8 mouse cellular contexts compared by ENCODE assay signal in genomic region chr4:115056921-115057673, GRCm38 (mm10). TPM values are rescaled to one million over a fixed set of nuclear protein-coding genes. Genes with fewer than 3 reads are reported as not detected.
DNase-seq lines count a peak whose midpoint lies in the region; ATAC-seq lines count a peak whose summit lies in the region.

No protein-coding gene starts in this region.

- peaks cover 15% of the 10 kb centered on the region for H3K4me1 ChIP-seq in hindbrain, embryonic 12.5 days
- H3K4me1 ChIP-seq in megakaryocyte, embryonic 14.5 days = peaks cover 59% of the 10 kb centered on the region

- H3K27me3 ChIP-seq in hindbrain, embryonic 12.5 days = peaks cover 94% of the 10 kb centered on the region
- no peaks in the 10 kb centered on the region for H3K27me3 ChIP-seq in megakaryocyte, embryonic 14.5 days (replicated peaks)

- H3K36me3 ChIP-seq in hindbrain, embryonic 12.5 days = no peaks in the 10 kb centered on the region
- peaks cover 21% of the 10 kb centered on the region for H3K36me3 ChIP-seq in megakaryocyte, embryonic 14.5 days (replicated peaks; ENCODE audit: low read length)

- peak overlapping the region; percentile 43 for H3K9ac ChIP-seq in hindbrain, embryonic 12.5 days

- H3K4me2 ChIP-seq in hindbrain, embryonic 12.5 days (replicated peaks) = peak overlapping the region; percentile 52

- H3K27ac ChIP-seq in hindbrain, embryonic 12.5 days = peak overlapping the region; percentile 76

- intact Hi-C loops in left cerebral cortex, postnatal 25 days (cut with DNase I) = loop anchor here (2.0 kb wide), 1 partner anchor 156 kb away; no protein-coding TSS in a partner anchor
- intact Hi-C loops in left cerebral cortex, postnatal 36 days (cut with DNase I) = no loop called here

- ATAC-seq in hindbrain, embryonic 12.5 days (ENCODE audit: low FRiP score) = peak; percentile 81

- 1% methylated on average over 47 of the region's 48 CpGs for WGBS in hindbrain, embryonic 12.5 days

- DNase-seq in left cerebral cortex, postnatal 25 days (ENCODE audit: low spot score in 2 of 2) = peak; percentile 33 to 60
- no peak for DNase-seq in left cerebral cortex, adult 8-10 months (ENCODE audit: low spot score in 2 of 2)
- peak; percentile 29 for DNase-seq in cerebellum, adult 9-10 months
- peak; percentile 63 for DNase-seq in forelimb bud, embryonic 11.5 days (ENCODE audit: low read depth, low spot score)
- peak; percentile 41 to 55 for DNase-seq in left cerebral cortex, postnatal 36 days (ENCODE audit: low spot score in 2 of 2)
- peak; percentile 66 to 76 for DNase-seq in spleen, postnatal 10 days (ENCODE audit: low spot score in 2 of 2)

- no peaks in the 10 kb centered on the region for H3K9me3 ChIP-seq in hindbrain, embryonic 12.5 days (replicated peaks)
- H3K9me3 ChIP-seq in megakaryocyte, embryonic 14.5 days = no peaks in the 10 kb centered on the region

- peak overlapping the region; percentile 29 for H3K4me3 ChIP-seq in hindbrain, embryonic 12.5 days
- H3K4me3 ChIP-seq in megakaryocyte, embryonic 14.5 days (replicated peaks) = peak overlapping the region; percentile 94

RNA-seq across cellular contexts. Expression of gene Tal1, which starts 0.9 kb away (rescaled TPM):
- 1 to 10 TPM; 1.2 to 1.5 TPM for total RNA-seq in left cerebral cortex, postnatal 25 days (2021)
- total RNA-seq in left cerebral cortex, adult 8-10 months (2022) = 1 to 10 TPM; 1.2 to 2.1 (median 1.9) TPM
- 6.0 and 7.0 TPM in 2 replicates for polyA plus RNA-seq in hindbrain, embryonic 12.5 days (2016; fragmentation: Nextera tagmentation; extraction: Ambion mirVana)
- total RNA-seq in left cerebral cortex, postnatal 36 days (2021) = 1 to 10 TPM; 1.6 to 2.2 TPM
- polyA plus RNA-seq in megakaryocyte, embryonic 14.5 days (2012; ENCODE audit: insufficient read depth, low replicate concordance) = 106 and 219 TPM in 2 replicates

RNA-seq across cellular contexts. Expression of gene Pdzk1ip1, which starts 31.4 kb away (rescaled TPM):
- total RNA-seq in left cerebral cortex, postnatal 25 days (2021) = 1 to 10 TPM in 1 of 2 experiments, under 1 TPM in 1; 0.71 to 1.1 TPM
- 1 to 10 TPM in 2 of 4 experiments, under 1 TPM in 1, not detected in 1; 0.63 to 1.2 (median 1.1) TPM for total RNA-seq in left cerebral cortex, adult 8-10 months (2022)
- polyA plus RNA-seq in hindbrain, embryonic 12.5 days (2016; fragmentation: Nextera tagmentation; extraction: Ambion mirVana) = 13.1 and 15.2 TPM in 2 replicates
- 1 to 10 TPM in 1 of 2 experiments, under 1 TPM in 1; 0.39 to 1.1 TPM for total RNA-seq in left cerebral cortex, postnatal 36 days (2021)
- polyA plus RNA-seq in megakaryocyte, embryonic 14.5 days (2012; ENCODE audit: insufficient read depth, low replicate concordance) = 2.2 and 5.1 TPM in 2 replicates

RNA-seq across cellular contexts. Expression of gene Stil, which starts 57.1 kb away (rescaled TPM):
- under 1 TPM; 0.41 to 0.60 TPM for total RNA-seq in left cerebral cortex, postnatal 25 days (2021)
- 1 to 10 TPM in 2 of 4 experiments, under 1 TPM in 2; 0.43 to 1.5 (median 0.85) TPM for total RNA-seq in left cerebral cortex, adult 8-10 months (2022)
- polyA plus RNA-seq in hindbrain, embryonic 12.5 days (2016; fragmentation: Nextera tagmentation; extraction: Ambion mirVana) = 12.3 and 12.8 TPM in 2 replicates
- under 1 TPM; 0.52 to 1.00 TPM for total RNA-seq in left cerebral cortex, postnatal 36 days (2021)
- polyA plus RNA-seq in megakaryocyte, embryonic 14.5 days (2012; ENCODE audit: insufficient read depth, low replicate concordance) = 0.72 TPM in 1 of 2 replicates, not detected in the other

Comparison
In these comparisons a context has a peak if more than half of its experiments do, and no peak if none do; other contexts are left out.
1. DNase-seq: peak in left cerebral cortex, postnatal 25 days (2 of 2), cerebellum, adult 9-10 months (single experiment), forelimb bud, embryonic 11.5 days (single experiment), left cerebral cortex, postnatal 36 days (2 of 2) and spleen, postnatal 10 days (2 of 2); none in left cerebral cortex, adult 8-10 months (0 of 2).